Mouse (Mus musculus) adipose tissue, adult 10 weeks (tissue): Measurements from ENCODE around the gene Sp6. TPM values are rescaled to one million over a fixed set of nuclear protein-coding genes. Genes with fewer than 3 reads are reported as not detected.

Experiments
- polyA plus RNA-seq: library from polyadenylated mRNA; stranded (reverse); fragments of 350-450 nt; fragmentation: Illumina TruSeq; extraction: RNeasy Lipid Tissue Mini Kit (QIAGEN cat#74804); gene quantifications from one replicate; pipeline ENCODE4 v1.2.3, GENCODE M21; 2014; ENCODE audit warnings: low read depth, low replicate concordance

The Sp6 gene
- polyA plus RNA-seq = 1.7 TPM

GRCm38 (mm10) chr11:97013121-97013670 is at the start of gene Sp6:
Gene Sp6 (plus strand): TSS chr11:97013394.

GRCm38 (mm10) chr11:96982859-96983258 is 30.3 kb upstream of the Sp6 start, which contains the start of gene Sp2:
Gene Sp2 (minus strand): TSS chr11:96982959.

GRCm38 (mm10) chr11:97029686-97030417 is 16.7 kb downstream of the Sp6 start, which contains the start of gene Scrn2:
Gene Scrn2 (plus strand): TSS chr11:97029938.

GRCm38 (mm10) chr11:97041022-97041899 is 28.1 kb downstream of the Sp6 start, which contains the start of the genes Lrrc46 and Mrpl10:
Gene Lrrc46 (minus strand): TSS chr11:97041407.
Gene Mrpl10 (plus strand): TSS chr11:97041560.

GRCm38 (mm10) chr11:97050216-97050943 is 37.2 kb downstream of the Sp6 start, which contains the start of gene Osbpl7:
Gene Osbpl7 (plus strand): TSS chr11:97050628.

Other genes starting within 250 kb of the Sp6 start
- gene Snx11, start 235.8 kb upstream of the Sp6 start, polyA plus RNA-seq = 41.8 TPM
- 45.5 TPM for gene Cbx1, start 224.3 kb upstream of the Sp6 start, polyA plus RNA-seq
- gene Nfe2l1, start 183.4 kb upstream of the Sp6 start, polyA plus RNA-seq = 181 TPM
- 60.0 TPM for gene Copz2, start 163.5 kb upstream of the Sp6 start, polyA plus RNA-seq
- 63.9 TPM for gene Cdk5rap3, start 96.9 kb upstream of the Sp6 start, polyA plus RNA-seq
- 32.7 TPM for gene Prr15l, start 85.3 kb upstream of the Sp6 start, polyA plus RNA-seq
- 40.4 TPM for gene Pnpo, start 69.4 kb upstream of the Sp6 start, polyA plus RNA-seq
- 16.7 TPM for gene Sp2, start 30.4 kb upstream of the Sp6 start, polyA plus RNA-seq
- 17.2 TPM for gene Scrn2, start 16.5 kb downstream of the Sp6 start, polyA plus RNA-seq
- 21.4 TPM for gene Lrrc46, start 28.0 kb downstream of the Sp6 start, polyA plus RNA-seq
- 52.3 TPM for gene Mrpl10, start 28.2 kb downstream of the Sp6 start, polyA plus RNA-seq
- 29.5 TPM for gene Osbpl7, start 37.2 kb downstream of the Sp6 start, polyA plus RNA-seq
- gene Tbx21, start 101.9 kb downstream of the Sp6 start, polyA plus RNA-seq = 0.31 TPM
- 7.4 TPM for gene Tbkbp1, start 138.1 kb downstream of the Sp6 start, polyA plus RNA-seq
- 70.9 TPM for gene Kpnb1, start 174.5 kb downstream of the Sp6 start, polyA plus RNA-seq